Mouse (Mus musculus) embryonic facial prominence, embryonic 15.5 days (tissue): ENCODE measurements around the gene Slc16a10. TPM values are rescaled to one million over a fixed set of nuclear protein-coding genes. Genes with fewer than 3 reads are reported as not detected.
"Not testable (repeated sequence)": the region's sequence is repeated elsewhere in the genome, so short reads cannot be mapped to it uniquely, and the experiment has no call there.

Experiments
- ATAC-seq: fragments of 200-750 bp; cut with Nextera tagmentation; 2 replicates; pipeline ENCODE4 v1.8.0; 2017; ENCODE audit warnings: low read depth, moderate TSS enrichment; ENCODE audit not compliant: insufficient number of reproducible peaks, low FRiP score, low TSS enrichment
- H3K27ac ChIP-seq: fragments of 300-500 bp; sonication (generic); replicated peaks from 2 replicates; pipeline ENCODE4 v1.5.1; 2015; ENCODE audit warnings: mild to moderate bottlenecking, inconsistent platforms
- H3K27me3 ChIP-seq: fragments of 300-500 bp; sonication (generic); 2 replicates; pipeline ENCODE4 v1.6.1; 2015; ENCODE audit warnings: inconsistent platforms
- H3K36me3 ChIP-seq: fragments of 300-500 bp; sonication (generic); 2 replicates; pipeline ENCODE4 v1.6.1; 2015; ENCODE audit warnings: mild to moderate bottlenecking, inconsistent platforms
- H3K4me1 ChIP-seq: fragments of 300-500 bp; sonication (generic); 2 replicates; pipeline ENCODE4 v1.6.1; 2015; ENCODE audit warnings: inconsistent platforms
- H3K4me2 ChIP-seq: fragments of 300-500 bp; sonication (generic); replicated peaks from 2 replicates; pipeline ENCODE4 v1.6.1; 2015; ENCODE audit warnings: mild to moderate bottlenecking, inconsistent platforms
- H3K4me3 ChIP-seq: fragments of 300-500 bp; sonication (generic); replicated peaks from 2 replicates; pipeline ENCODE4 v1.5.1; 2015; ENCODE audit warnings: mild to moderate bottlenecking, inconsistent platforms
- H3K9ac ChIP-seq: fragments of 300-500 bp; sonication (generic); 2 replicates; pipeline ENCODE4 v1.6.1; 2015; ENCODE audit warnings: inconsistent platforms
- H3K9me3 ChIP-seq: fragments of 300-500 bp; sonication (generic); replicated peaks from 2 replicates; pipeline ENCODE4 v1.6.1; 2016; ENCODE audit warnings: inconsistent platforms
- WGBS: fragments of 180-500 bp; shearing (Covaris S2); methylation state at CpG from one replicate; pipeline ENCODE4 v1.1.7; 2015; 5-methylcytosine and 5-hydroxymethylcytosine counted together
- polyA plus RNA-seq: library from polyadenylated mRNA; unstranded; fragments of >200 nt; fragmentation: Nextera tagmentation; extraction: Ambion mirVana; gene quantifications from 2 replicates; pipeline ENCODE4 v1.2.1, GENCODE M21; 2015

The Slc16a10 gene
- polyA plus RNA-seq, 1 experiment from 2014 or later: 8.0 TPM

DNA sequence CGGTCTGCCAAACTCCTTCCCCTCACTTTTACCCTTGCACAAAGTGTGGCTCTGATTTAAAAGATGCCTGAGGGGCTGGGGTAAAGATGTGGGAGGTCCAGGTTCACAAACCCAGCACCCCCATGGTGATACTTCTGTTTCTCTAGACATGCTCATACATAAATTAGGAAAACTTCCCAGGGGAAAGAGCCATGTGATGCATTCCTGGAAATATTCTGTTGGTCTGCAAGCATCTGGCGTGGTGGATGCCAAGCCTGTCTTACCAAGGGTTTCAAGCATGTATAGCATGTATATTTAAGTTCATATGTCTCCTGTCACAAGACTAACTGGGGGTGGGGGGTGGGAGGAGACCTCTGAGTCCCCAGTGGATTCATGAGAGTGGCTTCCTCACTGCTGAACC is 121.7 kb downstream of the Slc16a10 start:
- no peak overlapping the region for H3K4me2 ChIP-seq
- no peaks in the 10 kb centered on the region for H3K9me3 ChIP-seq
- H3K4me3 ChIP-seq: no peak overlapping the region
- H3K27ac ChIP-seq: no peak overlapping the region
- no peak overlapping the region for H3K9ac ChIP-seq
- no peak for ATAC-seq
- 10% methylated on average over 2 of the region's 2 CpGs for WGBS
- peaks cover 8% of the 10 kb centered on the region for H3K4me1 ChIP-seq
- no peaks in the 10 kb centered on the region for H3K36me3 ChIP-seq
- no peaks in the 10 kb centered on the region for H3K27me3 ChIP-seq

DNA sequence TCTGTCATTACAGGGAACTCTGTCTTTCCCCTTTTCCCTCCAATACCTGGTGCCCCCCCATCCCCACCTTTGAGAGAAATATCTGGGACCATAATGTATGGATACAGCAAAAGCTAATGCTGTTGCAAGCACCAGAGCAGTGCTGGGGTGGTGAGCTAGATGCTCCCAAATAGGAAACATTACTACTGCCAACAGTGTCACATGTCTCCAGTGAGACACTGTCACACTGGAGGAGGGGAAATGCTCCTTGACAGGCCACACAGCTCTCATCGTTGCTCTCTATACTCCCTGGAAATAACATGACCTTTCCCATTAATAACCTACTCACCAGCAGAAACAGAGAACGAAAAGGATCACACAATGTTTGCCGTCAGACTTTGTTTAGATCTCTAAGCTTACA is 122.6 kb downstream of the Slc16a10 start:
- Histone ChIP-seq H3K9me3 (no peaks in the 10 kb centered on the region), H3K9ac (no peak overlapping the region), H3K36me3 (no peaks in the 10 kb centered on the region), H3K27ac (no peak overlapping the region), H3K27me3 (no peaks in the 10 kb centered on the region), H3K4me1 (peaks cover under 1% of the 10 kb centered on the region; the same call in 1 of the 2 replicates), H3K4me2 (no peak overlapping the region), H3K4me3 (no peak overlapping the region)
- no peak for ATAC-seq
- 50% methylated on average over 3 of the region's 3 CpGs for WGBS

DNA sequence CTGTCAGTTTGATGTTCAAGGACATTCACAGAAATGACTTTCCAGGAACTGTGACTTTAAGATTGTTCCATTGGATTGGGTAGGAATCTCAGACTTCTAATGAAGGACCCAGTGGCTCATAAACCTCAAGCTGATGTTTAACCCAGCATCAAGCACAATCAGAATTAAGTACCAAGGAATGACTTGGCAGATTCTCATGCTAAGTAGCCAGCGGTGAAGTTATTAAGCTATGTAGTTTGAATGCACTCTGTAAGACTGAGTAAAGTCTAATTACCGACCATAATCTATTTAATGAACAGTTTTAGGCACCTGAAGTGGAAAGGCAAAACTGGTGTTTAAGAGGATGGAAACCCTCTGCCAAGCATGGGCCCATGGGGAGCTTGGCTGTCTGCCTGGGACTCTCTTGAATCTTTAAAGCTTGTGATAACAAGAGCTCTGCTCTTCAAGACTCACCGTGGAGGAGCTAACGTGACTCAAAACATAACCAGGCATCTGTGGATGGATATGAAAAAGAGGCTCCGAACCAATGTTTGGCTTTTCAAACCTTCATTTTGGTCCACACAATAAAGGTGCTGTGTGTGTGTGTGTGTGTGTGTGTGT is 123.7 kb downstream of the Slc16a10 start:
- Histone ChIP-seq H3K4me2 (no peak overlapping the region), H3K27me3 (no peaks in the 10 kb centered on the region), H3K4me3 (no peak overlapping the region), H3K27ac (no peak overlapping the region), H3K4me1 (no peaks in the 10 kb centered on the region), H3K36me3 (no peaks in the 10 kb centered on the region), H3K9ac (no peak overlapping the region), H3K9me3 (no peaks in the 10 kb centered on the region)
- ATAC-seq: no peak
- 80% methylated on average over 5 of the region's 5 CpGs for WGBS

DNA sequence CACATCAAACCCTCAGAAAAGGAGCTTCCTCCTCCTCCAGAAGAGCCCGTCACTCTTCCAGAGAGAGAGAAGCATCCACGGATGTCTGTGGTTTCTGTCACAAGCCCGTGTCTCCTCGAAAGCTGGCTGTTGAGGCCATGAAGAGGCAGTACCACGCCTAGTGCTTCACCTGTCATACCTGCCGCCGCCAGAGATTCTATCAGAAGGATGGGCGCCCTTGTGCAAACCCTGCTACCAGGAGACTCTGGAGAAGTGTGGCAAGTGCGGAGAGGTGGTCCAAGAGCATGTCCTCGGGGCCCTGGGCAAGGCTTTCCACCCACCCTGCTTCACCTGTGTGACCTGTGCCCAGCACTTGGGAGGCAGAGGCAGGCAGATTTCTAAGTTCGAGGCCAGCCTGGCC is 132.5 kb downstream of the Slc16a10 start:
- Histone ChIP-seq H3K4me1 (no peaks in the 10 kb centered on the region), H3K36me3 (no peaks in the 10 kb centered on the region), H3K4me3 (no peak overlapping the region), H3K4me2 (no peak overlapping the region), H3K9me3 (no peaks in the 10 kb centered on the region), H3K27me3 (no peaks in the 10 kb centered on the region), H3K9ac (no peak overlapping the region), H3K27ac (no peak overlapping the region)
- ATAC-seq: no peak
- 78% methylated on average over 11 of the region's 11 CpGs for WGBS

DNA sequence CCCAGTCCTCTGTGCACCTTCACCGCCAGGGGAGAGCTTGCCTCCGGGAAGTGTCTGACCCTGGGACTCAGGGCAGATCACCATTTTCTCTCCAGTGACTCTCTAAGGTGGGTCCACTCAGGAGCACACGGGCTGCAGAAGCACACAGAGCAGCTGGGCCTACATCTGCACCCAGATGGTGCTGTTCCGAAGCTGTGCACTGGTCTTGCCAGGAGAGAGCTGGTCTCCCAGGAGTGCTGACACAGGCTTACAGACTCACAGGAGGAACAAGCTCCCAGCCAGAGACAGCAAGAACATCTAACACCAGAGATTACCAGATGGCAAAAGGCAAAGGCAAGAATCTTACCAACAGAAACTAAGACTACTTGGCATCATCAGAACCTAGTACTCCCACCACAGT is 133.2 kb downstream of the Slc16a10 start:
- not testable (repeated sequence) for H3K27me3 ChIP-seq, ATAC-seq, H3K4me1 ChIP-seq, H3K27ac ChIP-seq, H3K4me3 ChIP-seq, H3K9ac ChIP-seq, H3K9me3 ChIP-seq, H3K4me2 ChIP-seq, H3K36me3 ChIP-seq
- WGBS: 73% methylated on average over 4 of the region's 4 CpGs

DNA sequence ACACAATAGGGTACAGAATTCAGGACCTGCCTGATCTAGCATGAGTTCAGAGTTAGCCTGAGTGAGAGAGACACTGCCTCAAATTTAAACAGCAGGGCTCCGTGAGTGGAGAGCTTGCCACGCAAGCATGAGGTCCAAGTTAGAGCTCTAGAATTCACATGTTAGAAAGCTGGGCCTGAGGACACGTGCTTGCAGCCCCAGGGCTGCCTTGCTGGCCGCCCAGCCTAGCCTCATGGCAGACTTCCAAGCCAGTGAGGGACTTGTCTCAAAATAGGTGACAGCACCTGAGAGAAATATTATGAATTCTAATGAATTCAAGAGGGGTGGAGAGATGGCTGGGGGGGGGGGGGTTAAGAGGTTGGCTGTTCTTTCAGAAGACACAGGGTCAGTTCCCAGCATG is 134.1 kb downstream of the Slc16a10 start:
- H3K27ac ChIP-seq: no peak overlapping the region
- WGBS: 80% methylated on average over 4 of the region's 4 CpGs
- H3K9ac ChIP-seq: no peak overlapping the region
- ATAC-seq: no peak
- H3K4me3 ChIP-seq: no peak overlapping the region
- H3K9me3 ChIP-seq: no peaks in the 10 kb centered on the region
- H3K27me3 ChIP-seq: no peaks in the 10 kb centered on the region
- no peak overlapping the region for H3K4me2 ChIP-seq
- H3K4me1 ChIP-seq: no peaks in the 10 kb centered on the region
- H3K36me3 ChIP-seq: no peaks in the 10 kb centered on the region

DNA sequence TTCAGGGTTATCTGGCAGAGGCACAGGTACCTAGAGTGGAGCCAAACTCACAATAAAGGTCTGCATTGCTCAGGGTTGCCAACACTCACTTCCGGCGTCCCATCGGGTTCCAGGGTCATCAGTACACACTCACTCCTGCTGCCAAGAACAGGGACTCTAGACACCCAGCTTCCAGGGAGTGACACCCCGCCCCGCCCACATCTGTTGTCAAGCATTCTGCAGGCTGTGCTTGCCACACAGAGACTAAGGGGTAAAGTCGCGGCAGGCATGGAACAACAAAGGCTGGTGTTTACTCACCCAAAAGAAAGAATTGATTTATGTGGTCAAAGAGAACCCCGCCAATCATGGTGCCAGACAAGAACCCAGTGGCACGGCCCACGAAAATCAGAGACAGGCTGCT is 135.1 kb downstream of the Slc16a10 start:
- H3K27me3 ChIP-seq: no peaks in the 10 kb centered on the region
- WGBS: 59% methylated on average over 10 of the region's 10 CpGs
- H3K9ac ChIP-seq: no peak overlapping the region
- no peak overlapping the region for H3K27ac ChIP-seq
- no peak overlapping the region for H3K4me3 ChIP-seq
- H3K4me2 ChIP-seq: no peak overlapping the region
- no peaks in the 10 kb centered on the region for H3K9me3 ChIP-seq
- no peak for ATAC-seq
- no peaks in the 10 kb centered on the region for H3K4me1 ChIP-seq
- no peaks in the 10 kb centered on the region for H3K36me3 ChIP-seq

DNA sequence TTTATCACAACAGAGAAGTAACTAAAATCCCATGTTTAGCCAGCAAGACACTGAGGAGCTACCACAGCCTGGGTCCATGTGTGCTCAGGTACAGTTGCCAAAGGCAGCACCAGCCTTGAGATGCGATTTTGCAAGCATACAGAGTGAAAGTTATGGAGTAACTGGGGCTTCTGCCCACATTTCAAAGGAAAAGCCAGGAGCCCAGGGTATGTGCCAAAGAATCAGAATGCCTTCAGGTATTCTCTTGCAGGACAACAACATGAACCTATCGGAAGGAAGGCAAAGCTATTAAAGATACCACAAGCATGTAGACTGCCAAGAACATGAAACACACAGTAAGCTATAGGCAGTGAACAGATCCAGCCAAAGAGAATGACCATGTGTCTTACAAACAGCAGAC is 141.3 kb downstream of the Slc16a10 start:
- Histone ChIP-seq H3K4me3 (no peak overlapping the region), H3K27me3 (no peaks in the 10 kb centered on the region), H3K27ac (no peak overlapping the region), H3K36me3 (no peaks in the 10 kb centered on the region), H3K4me1 (no peaks in the 10 kb centered on the region), H3K4me2 (no peak overlapping the region), H3K9me3 (no peaks in the 10 kb centered on the region), H3K9ac (no peak overlapping the region)
- WGBS: 77% methylated on average over 2 of the region's 2 CpGs
- no peak for ATAC-seq

DNA sequence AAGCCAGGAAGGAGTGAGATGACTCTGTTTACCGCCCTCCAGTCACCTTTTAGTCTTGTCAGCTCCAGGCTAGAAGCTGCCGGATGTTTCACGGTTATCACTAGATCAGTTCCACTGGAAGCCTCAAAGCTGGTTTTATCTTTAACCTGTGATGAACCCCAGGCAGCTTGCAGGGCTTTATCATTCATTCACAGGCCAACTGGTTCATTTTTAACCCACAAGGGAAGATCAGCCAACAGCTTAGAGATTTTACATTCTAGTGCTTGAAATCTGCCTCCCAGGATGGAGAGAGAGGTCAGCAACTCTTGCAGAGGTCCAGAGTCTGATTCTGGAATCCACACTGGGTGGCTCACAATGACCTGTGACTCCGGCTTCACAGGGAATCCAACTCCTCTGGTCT is 150.9 kb downstream of the Slc16a10 start:
- no peaks in the 10 kb centered on the region for H3K27me3 ChIP-seq
- no peak overlapping the region for H3K27ac ChIP-seq
- H3K9ac ChIP-seq: no peak overlapping the region
- 53% methylated on average over 4 of the region's 4 CpGs for WGBS
- no peak for ATAC-seq
- H3K4me2 ChIP-seq: no peak overlapping the region
- no peaks in the 10 kb centered on the region for H3K36me3 ChIP-seq
- no peaks in the 10 kb centered on the region for H3K9me3 ChIP-seq
- no peak overlapping the region for H3K4me3 ChIP-seq
- no peaks in the 10 kb centered on the region for H3K4me1 ChIP-seq

DNA sequence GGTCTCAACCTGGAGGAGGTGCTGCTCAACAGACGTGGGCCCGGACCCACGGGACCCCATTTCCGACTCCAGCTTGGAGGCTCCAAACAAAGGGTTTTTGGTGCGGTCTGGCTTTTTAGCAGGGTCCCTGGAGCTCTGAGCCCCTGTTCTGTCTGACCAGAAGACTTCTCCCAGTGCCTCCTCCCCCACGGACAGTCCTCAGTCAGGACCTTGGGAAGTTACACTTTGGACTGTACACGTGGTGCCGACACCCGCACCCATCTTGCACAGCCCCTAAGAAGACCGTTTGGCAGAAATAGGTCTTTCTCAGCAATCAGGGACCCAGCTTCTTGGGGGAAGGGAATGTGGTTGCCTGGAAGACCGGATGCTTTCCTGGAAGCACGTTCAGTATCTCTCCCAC is 155.6 kb downstream of the Slc16a10 start, which contains the start of gene Mfsd4b5:
TSS of gene Mfsd4b5 (minus strand) at position 181 of the 400 bp plus-strand sequence.
- Histone ChIP-seq H3K27ac (no peak within 1 kb of the TSS), H3K9ac (no peak within 1 kb of the TSS), H3K4me2 (no peak within 1 kb of the TSS), H3K36me3 (no peaks in the 10 kb centered on the region), H3K4me1 (no peaks in the 10 kb centered on the region), H3K9me3 (no peaks in the 10 kb centered on the region), H3K4me3 (no peak within 1 kb of the TSS), H3K27me3 (no peaks in the 10 kb centered on the region)
- no peak for ATAC-seq
- 83% methylated on average over 12 of the region's 12 CpGs for WGBS
